Mouse (Mus musculus) liver, adult 2 months (tissue): ENCODE measurements around the gene Nrcam.

ENCODE experiments used
- CTCF ChIP-seq: fragments of 200-500 bp; IDR thresholded peaks from 2 replicates; pipeline ENCODE4 v1.5.1; 2011; ENCODE audit warnings: low read depth, low read length, control low read depth
- POLR2A ChIP-seq: fragments of 200-500 bp; IDR thresholded peaks from 2 replicates; pipeline ENCODE4 v1.6.1; 2011; ENCODE audit warnings: low read length, control low read depth; ENCODE audit not compliant: insufficient read depth; ENCODE audit errors: extremely low read depth

GRCm38 (mm10) chr12:44304869-44305268 lies 23.8 kb upstream of the Nrcam start:
- no peak for TF ChIP-seq POLR2A
- no peak for TF ChIP-seq CTCF
